Mouse (Mus musculus) lung, postnatal 0 days (tissue): ENCODE data around the gene Tbc1d9. TPM values are rescaled to one million over a fixed set of nuclear protein-coding genes. Genes with fewer than 3 reads are reported as not detected.

Source experiments
- ATAC-seq: fragments of 200-750 bp; cut with Nextera tagmentation; 2 replicates; pipeline ENCODE4 v1.8.0; 2017; ENCODE audit warnings: moderate library complexity
- DNase-seq: peaks from one replicate; pipeline ENCODE4 v3.0.0-alpha.2; 2016; ENCODE audit warnings: low spot score
- H3K27ac ChIP-seq: fragments of 300-500 bp; sonication (generic); 2 replicates; pipeline ENCODE4 v1.5.1; 2014; ENCODE audit warnings: antibody characterized with exemption, mild to moderate bottlenecking, low read length, mixed read lengths
- H3K27me3 ChIP-seq: fragments of 300-500 bp; sonication (generic); replicated peaks from 2 replicates; pipeline ENCODE4 v1.6.1; 2014; ENCODE audit warnings: low read length, mixed read lengths; ENCODE audit not compliant: insufficient read depth
- H3K36me3 ChIP-seq: fragments of 300-500 bp; sonication (generic); 2 replicates; pipeline ENCODE4 v1.6.1; 2014; ENCODE audit warnings: low read length, mixed read lengths; ENCODE audit not compliant: insufficient read depth
- H3K4me1 ChIP-seq: fragments of 300-500 bp; sonication (generic); 2 replicates; pipeline ENCODE4 v1.6.1; 2014; ENCODE audit warnings: antibody characterized with exemption, low read depth, low read length, mixed read lengths; ENCODE audit not compliant: insufficient read depth
- H3K4me2 ChIP-seq: fragments of 300-500 bp; sonication (generic); replicated peaks from 2 replicates; pipeline ENCODE4 v1.6.1; 2014; ENCODE audit warnings: low read depth, mild to moderate bottlenecking, low read length, moderate library complexity, mixed read lengths
- H3K4me3 ChIP-seq: fragments of 300-500 bp; sonication (generic); 2 replicates; pipeline ENCODE4 v1.5.1; 2014; ENCODE audit warnings: low read depth, low read length
- H3K9ac ChIP-seq: fragments of 300-500 bp; sonication (generic); replicated peaks from 2 replicates; pipeline ENCODE4 v1.6.1; 2014; ENCODE audit warnings: low read depth, mild to moderate bottlenecking
- H3K9me3 ChIP-seq: fragments of 300-500 bp; sonication (generic); 2 replicates; pipeline ENCODE4 v1.6.1; 2016; ENCODE audit warnings: low read length, mixed read lengths
- CTCF ChIP-seq: IDR thresholded peaks from 2 replicates; pipeline ENCODE4 v1.5.1; 2016; ENCODE audit warnings: antibody characterized with exemption, mild to moderate bottlenecking
- EP300 ChIP-seq: IDR thresholded peaks from 2 replicates; pipeline ENCODE4 v1.6.1; 2016; ENCODE audit warnings: antibody characterized with exemption, mild to moderate bottlenecking, control low read depth
- WGBS: fragments of 180-500 bp; shearing (Covaris S2); extraction: QIAGEN DNeasy Blood & Tissue Kit; methylation state at CpG from one replicate; pipeline ENCODE4 v1.1.7; 2014; 5-methylcytosine and 5-hydroxymethylcytosine counted together
- polyA plus RNA-seq: library from polyadenylated mRNA; unstranded; fragments of >200 nt; fragmentation: Nextera tagmentation; extraction: Ambion mirVana; gene quantifications from 2 replicates; pipeline ENCODE4 v1.2.1, GENCODE M21; 2015

The Tbc1d9 gene
- 1.8 TPM in 2 replicates for polyA plus RNA-seq

- H3K9ac ChIP-seq, result peak within 1 kb of the TSS; percentile 82
- WGBS, result under 1% methylated on average over 62 of the region's 63 CpGs
- peak within 1 kb of the TSS; percentile 95 for H3K4me2 ChIP-seq
- TF ChIP-seq EP300, result no peak
- TF ChIP-seq CTCF, result peak; percentile 65
- H3K4me3 ChIP-seq, result peak within 1 kb of the TSS; percentile 61
- no peaks in the 10 kb centered on the region for H3K4me1 ChIP-seq
- DNase-seq (peak; percentile 93), ATAC-seq (peak; percentile 94)
- no peaks in the 10 kb centered on the region for H3K27me3 ChIP-seq
- peak within 1 kb of the TSS; percentile 80 for H3K27ac ChIP-seq
- H3K36me3 ChIP-seq, result no peaks in the 10 kb centered on the region
- H3K9me3 ChIP-seq, result no peaks in the 10 kb centered on the region
Observed at GRCm38 (mm10) chr8:83165235-83165930, at the start of gene Tbc1d9. Gene Tbc1d9 (plus strand): TSS chr8:83165352.

- Histone ChIP-seq H3K4me2 (no peak overlapping the region), H3K27ac (no peak overlapping the region), H3K36me3 (no peaks in the 10 kb centered on the region), H3K4me1 (no peaks in the 10 kb centered on the region), H3K9ac (no peak overlapping the region), H3K4me3 (no peak overlapping the region), H3K9me3 (no peaks in the 10 kb centered on the region), H3K27me3 (no peaks in the 10 kb centered on the region)
- WGBS, result 27% methylated on average over 2 of the region's 2 CpGs
- TF ChIP-seq CTCF, result no peak
- no peak for TF ChIP-seq EP300
- no peak for ATAC-seq
- peak; percentile 35 for DNase-seq
Observed at GRCm38 (mm10) chr8:83135086-83135485, 30.1 kb upstream of the Tbc1d9 start.

GRCm38 (mm10) chr8:83140068-83140467 is 25.1 kb upstream of the Tbc1d9 start:
- ATAC-seq, result peak; percentile 67

GRCm38 (mm10) chr8:83140701-83141111 is 24.4 kb upstream of the Tbc1d9 start:
- Histone ChIP-seq H3K27me3 (no peaks in the 10 kb centered on the region), H3K36me3 (no peaks in the 10 kb centered on the region), H3K4me1 (no peaks in the 10 kb centered on the region), H3K9ac (no peak overlapping the region), H3K4me2 (no peak overlapping the region), H3K9me3 (no peaks in the 10 kb centered on the region), H3K4me3 (no peak overlapping the region), H3K27ac (0 out of 2 replicates have a peak overlapping the region, but pooled peaks have one; percentile 20)
- peak; percentile 17 for DNase-seq
- WGBS, result 42% methylated on average over 3 of the region's 3 CpGs
- peak; percentile 49 for ATAC-seq
- no peak for TF ChIP-seq EP300
- no peak for TF ChIP-seq CTCF

More at GRCm38 (mm10) chr8:83140068-83140467, 25.1 kb upstream of the Tbc1d9 start:
- no peaks in the 10 kb centered on the region for H3K4me1 ChIP-seq
- H3K4me3 ChIP-seq, result no peak overlapping the region
- H3K36me3 ChIP-seq, result no peaks in the 10 kb centered on the region
- no peak for TF ChIP-seq CTCF
- no peak for TF ChIP-seq EP300
- H3K9ac ChIP-seq, result no peak overlapping the region
- DNase-seq, result peak; percentile 55
- 33% methylated on average over 1 of the region's 1 CpGs for WGBS
- no peak overlapping the region for H3K27ac ChIP-seq
- H3K27me3 ChIP-seq, result no peaks in the 10 kb centered on the region
- no peaks in the 10 kb centered on the region for H3K9me3 ChIP-seq
- H3K4me2 ChIP-seq, result no peak overlapping the region

- Histone ChIP-seq H3K4me2 (no peak overlapping the region), H3K9ac (no peak overlapping the region), H3K4me1 (no peaks in the 10 kb centered on the region), H3K9me3 (no peaks in the 10 kb centered on the region), H3K27ac (no peak overlapping the region), H3K36me3 (no peaks in the 10 kb centered on the region), H3K4me3 (no peak overlapping the region), H3K27me3 (no peaks in the 10 kb centered on the region)
- 45% methylated on average over 5 of the region's 5 CpGs for WGBS
- ATAC-seq, result peak; percentile 43; the same call in 1 of the 2 replicates
- TF ChIP-seq CTCF (no peak), EP300 (no peak)
- peak; percentile 46 for DNase-seq
Observed at GRCm38 (mm10) chr8:83141358-83141757, 23.8 kb upstream of the Tbc1d9 start.

GRCm38 (mm10) chr8:83144601-83145000 is 20.6 kb upstream of the Tbc1d9 start:
- Histone ChIP-seq H3K27me3 (no peaks in the 10 kb centered on the region), H3K27ac (no peak overlapping the region), H3K36me3 (no peaks in the 10 kb centered on the region), H3K4me2 (no peak overlapping the region), H3K4me1 (no peaks in the 10 kb centered on the region), H3K9ac (no peak overlapping the region), H3K4me3 (no peak overlapping the region), H3K9me3 (no peaks in the 10 kb centered on the region)
- peak; percentile 26 for ATAC-seq
- no peak for TF ChIP-seq CTCF
- DNase-seq, result no peak
- WGBS, result 94% methylated on average over 4 of the region's 4 CpGs
